Mouse (Mus musculus) kidney, postnatal 4 days (tissue): ENCODE measurements around the gene Gm9944.

ENCODE experiments used
- DNase-seq, 2 experiments: peaks; one replicate each; pipeline ENCODE4 v3.0.0; 2021; ENCODE audit warnings: mixed read lengths in 2 of 2

Gm9944 gene

DNA sequence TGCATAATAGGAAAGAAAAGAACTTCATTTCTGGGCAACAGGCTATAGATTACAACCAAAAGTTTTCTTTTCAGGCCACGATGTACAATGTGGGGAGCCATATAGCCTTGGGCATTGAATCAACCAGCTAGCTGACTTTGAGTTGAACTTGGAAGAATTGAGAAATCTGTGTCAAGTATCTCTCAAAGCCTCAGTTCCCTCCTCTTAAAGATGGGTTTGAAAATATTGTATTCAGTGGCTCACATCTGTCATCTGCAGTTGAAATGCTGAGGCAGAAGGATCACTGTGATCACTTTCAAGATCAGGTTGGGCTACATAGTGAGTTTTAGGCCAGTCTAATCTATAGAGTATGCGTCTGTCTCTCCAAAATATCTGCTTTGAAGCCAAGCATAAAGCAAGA lies at the start of gene Gm9944:
Gene Gm9944, minus strand, starts transcription at position 101 of the 400 bp plus-strand sequence.
- no peak for DNase-seq

DNA sequence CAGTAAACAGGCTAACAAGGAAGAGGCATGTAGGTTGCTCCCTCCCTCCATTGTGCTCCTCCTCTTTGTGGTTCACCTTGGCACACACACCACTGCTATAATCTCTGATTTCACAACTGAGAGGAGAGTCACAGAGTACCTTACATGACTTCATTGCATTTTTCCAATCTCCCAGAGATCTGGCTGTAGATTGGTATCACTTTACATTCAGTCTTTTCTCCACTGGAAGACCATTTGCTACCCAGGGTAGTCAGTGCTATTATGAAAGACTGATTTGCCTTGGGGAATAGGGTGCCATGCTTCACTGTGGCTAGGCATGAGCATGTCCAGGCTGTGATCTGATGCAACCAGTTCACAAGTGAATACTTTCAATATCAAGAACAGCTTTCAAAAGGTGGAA lies 40.2 kb upstream of the Gm9944 start:
- DNase-seq, result no peak

DNA sequence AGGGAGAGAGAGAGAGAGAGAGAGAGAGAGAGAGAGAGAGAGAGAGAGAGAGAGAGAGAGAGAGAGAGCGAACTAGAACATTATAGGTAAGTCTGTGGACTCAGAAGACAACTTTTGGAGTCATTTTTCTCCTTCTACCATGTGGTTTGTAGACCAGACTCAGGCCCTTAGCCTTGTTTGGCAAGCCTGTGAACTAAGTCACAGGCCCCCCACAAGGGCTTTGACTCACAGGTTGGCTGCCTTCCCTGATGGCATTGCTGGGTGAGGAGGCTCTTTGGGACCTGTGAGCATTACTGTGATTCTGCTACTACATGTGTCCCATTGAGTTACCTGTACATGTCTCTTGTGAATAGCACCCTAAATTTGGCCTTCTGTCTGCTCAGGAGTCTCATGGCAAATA lies 15.0 kb upstream of the Gm9944 start:
- no peak for DNase-seq

DNA sequence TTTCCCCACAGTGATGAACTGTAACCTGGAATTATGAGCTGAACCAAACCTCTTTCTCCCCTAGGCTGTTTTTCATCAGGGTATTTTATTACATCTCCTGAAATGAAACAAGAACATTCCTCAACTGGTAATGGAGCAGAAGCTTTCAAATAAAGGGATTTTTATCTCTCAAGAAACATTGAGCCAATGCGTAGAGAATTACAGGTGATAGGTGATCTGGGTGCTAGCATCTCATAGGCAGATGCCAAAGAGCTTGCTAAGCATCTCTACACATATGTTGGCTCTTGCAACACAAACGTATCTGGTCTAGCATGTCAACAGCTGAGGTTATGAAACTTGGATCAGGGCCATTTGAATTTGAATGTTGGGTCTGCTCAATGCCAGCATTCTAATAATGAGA lies 12.1 kb upstream of the Gm9944 start:
- no peak for DNase-seq

DNA sequence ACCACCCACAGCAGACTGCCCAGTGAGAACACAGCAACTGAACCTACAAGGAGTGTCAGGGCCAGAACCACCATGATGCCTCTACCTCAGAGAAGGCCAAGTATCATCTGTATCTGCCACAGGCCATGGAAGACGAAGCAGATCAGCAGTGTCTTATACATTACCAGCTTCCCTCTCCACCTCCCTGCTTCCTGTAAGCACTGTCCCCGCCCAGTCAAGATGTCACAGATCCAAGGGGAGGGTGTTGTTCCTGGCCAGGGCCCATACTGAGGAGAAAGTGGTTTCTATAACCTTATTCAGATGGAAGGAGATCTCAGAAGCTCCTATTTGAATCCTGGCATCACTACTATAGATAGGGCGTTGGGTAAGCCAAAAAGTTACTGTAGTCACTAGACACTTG lies 10.5 kb upstream of the Gm9944 start, which contains the start of gene Aadacl3:
Gene Aadacl3, minus strand, starts transcription at position 101 of the 400 bp plus-strand sequence.
- no peak for DNase-seq

DNA sequence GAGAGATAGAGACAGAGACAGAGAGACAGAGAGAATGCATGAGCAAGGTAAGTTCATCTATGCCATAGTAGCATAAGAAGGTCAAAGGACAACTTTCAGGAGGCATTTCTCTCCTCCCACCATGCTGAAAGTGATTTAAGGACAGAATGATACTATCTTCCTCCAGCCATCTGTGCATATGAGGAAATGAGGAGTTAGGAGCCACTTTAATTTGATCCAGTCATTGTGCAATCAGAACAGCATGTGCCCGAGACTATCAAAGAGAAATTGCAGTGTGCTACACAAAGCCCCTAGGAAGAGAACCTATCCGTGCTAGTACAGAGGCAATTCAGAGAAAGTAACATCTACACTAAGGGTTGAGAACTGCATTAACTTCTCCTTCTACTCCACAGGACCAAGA lies 4.6 kb downstream of the Gm9944 start:
- DNase-seq, result no peak

DNA sequence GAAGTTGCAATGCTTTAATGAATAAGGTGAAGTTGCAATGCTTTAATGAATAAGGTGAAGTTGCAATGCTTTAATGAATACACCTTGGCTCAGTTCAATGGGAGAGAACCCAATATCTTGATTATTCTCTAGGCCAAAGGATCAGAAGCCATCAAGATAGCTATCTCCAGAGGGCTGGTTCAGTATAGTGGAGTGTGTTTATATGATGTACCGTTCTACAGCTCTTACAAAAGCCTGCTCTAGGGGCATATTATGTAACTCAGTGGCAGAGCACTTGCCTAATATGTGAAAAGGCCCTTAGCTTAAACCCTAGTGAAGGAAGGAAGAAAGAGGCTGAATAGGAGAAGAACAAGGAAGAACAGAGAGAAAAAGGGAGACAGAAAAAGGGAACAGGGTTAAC lies 11.5 kb downstream of the Gm9944 start:
- no peak for DNase-seq

DNA sequence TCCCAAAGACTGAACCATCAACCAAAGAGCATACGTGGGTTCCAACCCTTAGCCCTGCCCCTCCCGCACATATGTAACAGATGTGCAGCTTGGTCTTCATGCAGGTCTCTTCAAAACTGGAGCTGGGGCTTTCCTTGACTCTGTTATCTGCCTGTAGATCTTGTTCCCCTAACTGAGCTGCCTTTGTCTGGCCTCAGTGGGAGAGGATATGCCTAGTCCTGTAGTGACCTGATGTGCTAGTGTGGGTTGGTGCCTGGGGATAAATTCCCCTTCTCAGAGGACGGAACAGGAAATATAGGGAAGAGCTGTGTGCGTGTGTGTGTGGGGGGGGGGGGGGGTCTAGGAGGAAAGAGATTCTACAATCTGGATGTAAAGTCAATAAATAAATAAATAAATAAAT lies 12.0 kb downstream of the Gm9944 start:
- DNase-seq, result no peak

DNA sequence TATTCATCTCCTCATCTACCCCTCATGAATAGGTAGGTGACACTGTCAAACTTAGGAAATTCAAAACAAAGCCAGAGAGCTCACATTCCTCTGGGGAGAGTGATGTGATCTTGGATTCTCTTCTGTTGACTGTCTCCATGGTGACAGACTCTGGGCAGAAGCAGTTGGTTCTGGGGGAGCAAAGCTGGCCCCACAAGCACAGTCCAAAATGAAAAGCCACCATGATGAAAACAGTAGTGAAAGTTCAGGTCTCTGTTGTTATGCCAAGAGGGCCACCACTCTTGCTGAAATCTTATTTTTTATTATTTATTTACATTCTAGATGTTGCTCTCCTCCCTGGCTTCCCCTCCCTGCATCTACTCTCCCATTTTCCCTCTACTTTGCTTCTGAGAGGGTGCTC lies 14.4 kb downstream of the Gm9944 start, which contains the start of gene 1700012P22Rik:
Gene 1700012P22Rik, minus strand, starts transcription at position 101 of the 400 bp plus-strand sequence.
- no peak for DNase-seq

DNA sequence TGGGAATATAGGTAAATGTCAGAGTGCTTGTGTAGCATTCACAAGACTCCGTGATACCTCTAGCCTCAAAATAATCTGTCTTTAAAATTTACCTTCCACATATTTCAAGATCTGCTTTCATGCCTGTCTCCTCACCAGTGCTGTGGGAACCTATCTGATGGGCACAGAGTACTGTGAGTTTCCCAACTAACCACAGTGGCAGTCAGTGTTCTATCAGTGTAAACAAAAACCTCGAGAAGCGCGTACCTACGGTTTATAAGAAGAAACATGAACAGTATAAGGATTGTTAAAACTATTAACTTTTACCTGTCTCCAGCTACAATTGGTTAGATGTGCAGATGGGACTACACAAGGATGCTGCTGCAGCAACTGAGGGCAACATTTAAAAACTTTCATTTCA lies 19.9 kb downstream of the Gm9944 start:
- DNase-seq, result no peak

DNA sequence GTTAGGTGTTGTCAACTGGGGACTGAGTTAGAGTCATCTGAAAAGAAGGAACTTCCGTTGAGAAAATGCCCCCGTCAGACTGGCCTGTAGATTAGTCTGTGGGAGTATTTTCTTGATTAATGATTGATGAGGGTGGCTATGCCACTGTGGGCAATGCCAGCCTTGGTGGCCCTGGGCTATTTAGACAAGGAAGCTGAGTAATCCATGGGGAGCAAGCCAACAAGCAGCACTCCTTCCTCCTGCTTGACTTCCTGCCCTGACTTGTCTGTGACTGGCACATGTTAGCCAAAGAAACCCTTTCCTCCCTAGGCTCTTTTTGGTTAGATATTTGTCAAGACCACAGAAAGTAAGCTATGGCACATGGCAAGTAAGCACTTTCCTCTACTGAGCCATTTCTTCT lies 22.4 kb downstream of the Gm9944 start:
- DNase-seq, result no peak

DNA sequence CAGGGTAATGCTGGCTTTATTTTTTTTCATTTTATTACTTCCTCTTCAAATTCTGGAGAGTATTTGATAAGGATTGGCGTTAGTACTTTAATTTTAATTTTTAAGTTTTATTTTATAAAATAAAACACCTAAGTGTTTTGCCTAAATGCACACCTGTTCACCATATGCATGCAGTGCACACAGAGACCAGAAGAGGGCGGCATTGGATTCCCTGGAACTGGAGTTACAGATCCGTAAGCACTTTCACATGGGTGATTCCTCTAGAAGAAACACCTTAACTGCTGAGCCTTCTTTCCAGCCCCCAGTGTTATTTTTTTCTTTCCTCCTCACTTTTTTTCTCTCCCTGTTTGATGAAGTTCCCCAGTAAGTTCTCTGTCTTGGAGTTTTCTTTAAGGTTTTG lies 24.2 kb downstream of the Gm9944 start:
- peak; percentile 48 to 54 for DNase-seq

DNA sequence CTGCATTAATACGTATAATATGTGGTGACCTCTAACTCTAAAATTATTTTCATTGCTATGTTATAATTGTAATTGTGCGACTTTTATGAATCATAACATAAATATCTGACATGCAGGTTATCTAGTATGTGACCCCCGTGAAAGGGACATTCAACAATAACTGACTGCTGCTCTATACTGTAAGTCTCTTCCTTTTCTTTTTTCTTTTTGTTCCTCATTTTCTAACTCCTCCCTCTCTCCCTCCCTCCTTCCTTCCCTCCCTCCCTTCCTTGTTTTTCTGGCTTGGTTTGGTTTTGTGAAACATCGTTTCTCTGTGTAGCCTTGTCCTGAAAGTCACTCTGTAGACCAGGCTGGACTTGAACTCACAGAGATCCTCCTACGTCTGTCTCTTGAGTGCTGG lies 28.5 kb downstream of the Gm9944 start:
- DNase-seq, result no peak

DNA sequence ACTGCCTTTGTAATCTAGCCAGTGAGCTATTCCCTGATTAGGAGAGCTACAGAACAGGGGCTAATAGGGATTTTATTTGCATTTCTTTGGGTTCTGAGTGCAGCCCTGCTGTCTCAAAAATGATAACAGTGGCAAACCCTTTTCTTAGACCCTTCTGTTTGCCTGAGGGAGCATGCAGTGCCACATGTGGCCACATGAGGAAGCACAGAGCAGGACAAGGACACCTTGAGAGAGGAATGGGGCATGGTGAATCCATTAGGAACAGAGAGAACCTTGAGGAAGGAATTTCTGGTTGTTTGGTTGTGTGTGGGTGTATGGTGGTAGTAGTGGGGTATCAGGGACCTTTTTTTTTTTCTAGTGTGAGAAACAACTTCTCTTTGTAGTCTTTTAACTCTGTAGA lies 32.5 kb downstream of the Gm9944 start:
- DNase-seq, result peak; percentile 13 to 22

DNA sequence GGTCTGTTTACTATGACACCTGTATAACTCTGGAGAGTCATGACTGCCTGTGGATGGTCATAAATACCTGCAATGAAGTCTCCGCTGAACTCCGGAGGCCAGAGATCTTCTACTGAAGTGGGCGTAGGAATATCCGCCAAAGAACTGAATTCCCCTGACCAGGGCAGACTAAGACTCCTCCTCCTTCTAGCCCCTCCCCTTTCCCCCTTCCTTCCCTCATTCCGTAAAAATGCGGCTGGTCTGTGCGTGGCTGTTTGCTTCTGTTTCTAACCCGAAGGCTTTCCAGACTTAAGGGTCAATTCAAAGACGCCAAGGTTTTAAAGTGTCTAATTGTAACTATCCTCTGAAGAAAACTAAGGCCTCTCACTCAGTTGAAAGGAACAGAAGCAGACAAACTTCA lies 44.8 kb downstream of the Gm9944 start, which contains the start of gene Pramef12:
Gene Pramef12, minus strand, starts transcription at position 175 of the 400 bp plus-strand sequence.
- DNase-seq, result no peak

DNA sequence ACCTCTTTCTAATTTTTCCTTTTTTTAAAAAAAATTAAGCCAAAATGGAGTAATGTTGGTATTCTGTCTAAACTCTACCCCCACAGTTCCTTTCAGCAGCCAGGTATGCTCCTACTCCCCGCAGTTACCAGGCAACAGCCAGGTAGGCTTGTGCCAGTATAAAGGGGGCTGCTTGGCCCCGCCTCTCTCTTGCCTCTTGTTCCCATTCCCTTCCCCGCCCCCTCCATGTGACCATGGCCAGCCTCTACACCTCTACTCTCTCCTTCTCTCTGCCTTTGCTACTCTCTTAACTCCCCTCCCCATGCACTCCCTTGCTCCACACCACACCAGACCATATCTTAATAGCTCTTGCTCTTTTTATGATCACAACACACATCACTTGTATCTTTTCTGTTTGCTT lies 46.9 kb downstream of the Gm9944 start:
- no peak for DNase-seq

DNA sequence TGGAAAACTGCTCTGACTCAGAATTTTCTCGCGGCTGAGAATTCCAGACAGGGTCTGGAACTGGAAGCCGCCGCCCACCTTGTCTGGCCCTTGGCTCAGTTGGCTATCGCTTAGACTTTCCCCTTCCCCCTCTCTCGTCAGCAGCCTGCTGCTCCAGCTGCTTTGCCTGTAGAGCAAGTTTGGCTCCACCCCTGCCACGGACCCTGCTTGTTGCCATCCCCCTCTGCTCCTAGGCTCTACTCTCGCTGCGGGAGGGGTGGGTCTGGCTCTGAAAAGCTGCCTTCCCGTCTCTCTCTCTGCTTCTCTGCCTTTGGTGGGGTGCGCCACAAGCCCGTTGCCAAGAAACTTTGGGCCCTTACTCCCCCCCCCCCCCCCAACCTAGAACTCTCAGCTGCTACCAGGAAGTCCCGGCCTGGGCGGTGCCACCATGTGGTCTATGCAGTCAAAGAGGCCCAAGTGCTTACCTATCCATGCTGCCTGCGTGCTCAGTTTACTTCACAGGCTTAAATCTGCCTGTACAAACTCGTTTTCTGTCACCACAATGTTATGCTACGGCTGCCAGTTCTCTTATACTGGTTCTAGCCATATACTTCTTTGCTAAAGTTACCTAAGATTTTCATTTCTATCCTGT lies 48.5 kb downstream of the Gm9944 start:
- peak; percentile 58 to 73 for DNase-seq
